Mouse (Mus musculus): Measurements from ENCODE around the gene Eef1e1.

- TF ChIP-seq CTCF (IDR thresholded peaks at IDR 0.05; ENCODE audit: insufficient read depth, low read length) (no peak), POLR2A (IDR thresholded peaks at IDR 0.05; ENCODE audit: borderline replicate concordance, extremely low read depth, low read depth, low read length) (no peak)
Observed at GRCm38 (mm10) chr13:38607130-38607529, 51.7 kb downstream of the Eef1e1 start.
